Mouse (Mus musculus): ENCODE results near the gene Apobec2.

DNA sequence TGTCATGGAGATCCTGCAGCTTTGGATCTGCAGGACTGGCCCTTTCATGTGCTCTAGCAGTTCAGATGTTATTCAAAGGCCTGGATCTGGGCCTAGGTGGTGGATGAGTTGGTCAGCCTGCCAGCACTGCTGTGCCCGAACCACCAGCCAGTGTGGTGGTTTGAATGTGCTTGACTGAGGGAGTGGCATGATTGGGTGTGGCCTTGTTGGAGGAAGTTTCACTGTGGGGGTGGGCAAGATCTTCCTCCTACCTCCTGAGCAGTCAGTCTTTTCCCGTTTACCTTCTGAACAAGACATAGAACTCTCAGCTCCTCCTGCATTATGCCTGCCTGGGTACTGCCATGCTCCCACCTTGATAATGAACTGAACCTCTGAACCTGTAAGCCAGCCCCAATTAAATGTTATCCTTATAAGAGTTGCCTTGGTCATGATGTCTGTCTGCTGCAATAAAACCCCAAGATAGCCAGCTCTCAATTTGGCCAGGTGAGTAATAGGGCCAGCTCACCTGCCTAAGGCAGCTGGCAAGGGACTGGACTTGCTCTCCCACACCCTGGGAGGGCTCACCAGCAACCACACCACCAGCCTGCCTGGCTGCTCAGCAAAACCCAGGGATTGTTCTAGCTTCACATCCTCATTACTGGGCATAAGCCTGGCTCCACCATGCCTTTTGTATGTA, 46.8 kb downstream of the Apobec2 start:
- TF ChIP-seq CTCF (IDR thresholded peaks at IDR 0.05; ENCODE audit: control insufficient read depth, insufficient read depth, insufficient read length) (no peak), USF1 (IDR thresholded peaks at IDR 0.05; ENCODE audit: low read depth) (no peak), MAX (IDR thresholded peaks at IDR 0.05) (no peak), MYOG (IDR thresholded peaks at IDR 0.05; ENCODE audit: control insufficient read depth, extremely low read depth, insufficient read length) (no peak), CEBPB (IDR thresholded peaks at IDR 0.05; ENCODE audit: low read depth) (no peak)
